Mouse (Mus musculus) central nervous system, embryonic 11.5 days (tissue): ENCODE results near the gene Ifna14. TPM values are rescaled to one million over a fixed set of nuclear protein-coding genes. Genes with fewer than 3 reads are reported as not detected.

ENCODE experiments used
- polyA plus RNA-seq: library from polyadenylated mRNA; depleted of rRNA; stranded (reverse); fragments of >200 nt; gene quantifications from 2 replicates; pipeline ENCODE4 v1.2.3, GENCODE M21; 2012; rRNA removed

Ifna14 gene
- not detected in 2 replicates for polyA plus RNA-seq

DNA sequence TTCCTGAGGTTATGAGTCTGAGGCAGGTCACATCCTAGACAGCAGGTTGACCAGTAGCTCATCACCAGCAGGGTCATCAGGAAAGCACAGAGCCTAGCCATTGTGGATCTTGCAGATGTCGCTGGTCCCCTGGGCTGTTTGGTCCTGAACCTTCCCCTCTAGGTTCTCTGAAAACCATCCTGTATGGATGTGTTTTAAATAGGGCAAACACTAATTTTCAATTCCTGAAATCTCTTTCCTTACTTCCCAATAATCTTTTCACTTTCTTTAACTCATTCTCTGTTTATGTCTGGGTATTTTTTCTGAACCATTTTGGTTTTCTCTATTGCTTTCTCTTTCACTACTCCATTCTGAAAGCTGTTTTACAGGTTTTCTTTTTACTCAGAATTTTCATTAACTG, at the start of gene Ifna14:
Gene Ifna14, minus strand, starts transcription at position 101 of the 400 bp plus-strand sequence.

DNA sequence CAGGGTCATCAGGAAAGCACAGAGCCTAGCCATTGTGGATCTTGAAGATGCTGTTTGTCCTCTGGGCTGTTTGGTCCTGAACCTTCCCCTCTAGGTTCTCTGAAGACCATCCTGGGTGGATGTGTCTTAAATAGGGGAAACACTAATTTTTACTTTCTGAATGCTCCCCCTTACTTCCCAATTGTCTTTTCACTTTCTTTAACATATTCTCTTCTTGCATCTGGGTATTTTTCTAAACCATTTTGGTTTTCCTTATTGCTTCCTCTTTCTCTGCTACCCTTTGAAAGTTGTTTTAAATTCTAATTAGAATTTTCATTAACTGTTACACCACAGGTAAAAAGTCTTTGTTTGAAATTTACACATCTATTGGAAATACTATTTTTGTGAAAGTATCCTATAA, 31.7 kb upstream of the Ifna14 start, which contains the start of gene Ifna12:
Gene Ifna12, minus strand, starts transcription at position 101 of the 400 bp plus-strand sequence.

DNA sequence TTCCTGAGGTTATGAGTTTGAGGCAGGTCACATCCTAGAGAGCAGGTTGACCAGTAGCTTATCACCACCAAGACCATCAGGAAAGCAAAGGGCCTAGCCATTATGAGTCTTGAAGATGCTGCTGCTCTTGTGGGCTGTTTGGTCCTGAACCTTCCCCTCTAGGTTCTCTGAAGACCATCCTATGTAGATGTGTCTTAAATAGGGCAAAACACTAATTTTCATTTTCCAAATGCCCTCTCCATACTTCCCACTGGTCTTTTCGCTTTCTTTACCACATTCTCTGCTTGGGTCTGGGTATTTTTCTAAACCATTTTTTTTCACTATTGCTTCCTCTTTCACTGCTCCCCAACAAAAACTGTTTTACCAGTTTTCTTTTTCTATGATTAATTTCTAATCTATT, 20.7 kb upstream of the Ifna14 start, which contains the start of gene Ifna9:
Gene Ifna9, minus strand, starts transcription at position 101 of the 400 bp plus-strand sequence.

DNA sequence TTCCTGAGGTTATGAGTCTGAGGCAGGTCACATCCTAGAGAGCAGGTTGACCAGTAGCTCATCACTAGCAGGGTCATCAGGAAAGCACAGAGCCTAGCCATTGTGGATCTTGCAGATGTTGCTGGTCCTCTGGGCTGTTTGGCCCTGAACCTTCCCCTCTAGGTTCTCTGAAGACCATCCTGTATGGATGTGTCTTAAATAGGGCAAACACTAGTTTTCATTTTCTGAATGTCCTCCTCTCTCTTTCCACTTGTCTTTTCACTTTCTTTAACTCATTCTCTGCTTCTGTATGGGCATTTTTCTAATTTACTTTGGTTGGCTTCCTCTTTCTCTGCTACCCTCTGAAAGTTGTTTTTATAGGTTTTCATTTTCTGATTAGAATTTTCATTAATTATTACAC, 13.5 kb downstream of the Ifna14 start, which contains the start of gene Ifna15:
Gene Ifna15, minus strand, starts transcription at position 101 of the 400 bp plus-strand sequence.

DNA sequence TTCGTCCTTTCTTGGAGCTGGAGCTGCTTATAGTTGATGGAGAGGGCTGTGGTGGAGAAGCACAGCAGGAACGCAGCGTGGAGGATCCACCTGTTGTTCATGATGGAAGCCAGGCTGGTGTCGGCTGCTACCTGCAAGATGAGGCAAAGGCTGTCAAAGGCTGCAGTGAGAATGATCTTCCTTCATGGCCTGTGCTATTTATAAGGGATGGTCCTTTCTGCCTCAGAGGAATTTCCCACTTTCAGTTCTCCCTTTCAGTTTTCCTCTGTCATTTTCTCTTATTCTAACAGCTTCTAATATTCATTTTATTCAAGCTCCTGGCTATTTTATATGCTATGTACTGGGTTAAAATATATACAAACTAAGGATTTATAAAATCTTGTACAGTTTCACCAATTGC, 48.9 kb downstream of the Ifna14 start, which contains the start of gene Ifnb1:
Gene Ifnb1, minus strand, starts transcription at position 101 of the 400 bp plus-strand sequence.

Other genes starting within 250 kb of the Ifna14 start
- gene Hacd4, start 132.9 kb downstream of the Ifna14 start, polyA plus RNA-seq, result 1.3 and 2.3 TPM in 2 replicates
- not detected in 2 replicates for gene Ifnb1, start 49.0 kb downstream of the Ifna14 start, polyA plus RNA-seq
- not detected in 2 replicates for gene Ifna15, start 13.6 kb downstream of the Ifna14 start, polyA plus RNA-seq
- not detected in 2 replicates for gene Ifna9, start 20.6 kb upstream of the Ifna14 start, polyA plus RNA-seq
- not detected in 2 replicates for gene Ifna12, start 31.6 kb upstream of the Ifna14 start, polyA plus RNA-seq
- not detected in 2 replicates for gene C87499, start 62.6 kb upstream of the Ifna14 start, polyA plus RNA-seq
- not detected in 2 replicates for gene Ifna13, start 72.7 kb upstream of the Ifna14 start, polyA plus RNA-seq
- gene Ifna16, start 105.1 kb upstream of the Ifna14 start, polyA plus RNA-seq, result not detected in 2 replicates
- not detected in 2 replicates for gene Ifna2, start 112.1 kb upstream of the Ifna14 start, polyA plus RNA-seq
- 0.06 TPM in 2 replicates for gene Ifnab, start 119.6 kb upstream of the Ifna14 start, polyA plus RNA-seq
- 0.11 and 0.25 TPM in 2 replicates for gene Gm26566, start 150.0 kb upstream of the Ifna14 start, polyA plus RNA-seq
- 46.1 and 65.0 TPM in 2 replicates for gene Klhl9, start 150.7 kb upstream of the Ifna14 start, polyA plus RNA-seq
- gene Gm13271, start 183.1 kb upstream of the Ifna14 start, polyA plus RNA-seq, result not detected in 2 replicates
- 0.05 and 0.10 TPM in 2 replicates for gene Gm13283, start 188.3 kb upstream of the Ifna14 start, polyA plus RNA-seq
- gene Gm13290, start 202.0 kb upstream of the Ifna14 start, polyA plus RNA-seq, result not detected in 2 replicates
- gene Gm13289, start 205.1 kb upstream of the Ifna14 start, polyA plus RNA-seq, result not detected in 2 replicates
- not detected in 2 replicates for gene Gm13272, start 208.1 kb upstream of the Ifna14 start, polyA plus RNA-seq
- 0.05 and 0.10 TPM in 2 replicates for gene Ifnz, start 210.3 kb upstream of the Ifna14 start, polyA plus RNA-seq
- not detected in 2 replicates for gene Gm13276, start 213.9 kb upstream of the Ifna14 start, polyA plus RNA-seq
- gene Gm13277, start 216.8 kb upstream of the Ifna14 start, polyA plus RNA-seq, result not detected in 2 replicates
- not detected in 2 replicates for gene Gm13278, start 219.8 kb upstream of the Ifna14 start, polyA plus RNA-seq
- gene Gm13275, start 222.7 kb upstream of the Ifna14 start, polyA plus RNA-seq, result 0.12 TPM in 1 of 2 replicates, not detected in the other
- not detected in 2 replicates for gene Gm13279, start 225.6 kb upstream of the Ifna14 start, polyA plus RNA-seq
- gene Gm13285, start 227.9 kb upstream of the Ifna14 start, polyA plus RNA-seq, result not detected in 2 replicates
- gene Gm13287, start 231.5 kb upstream of the Ifna14 start, polyA plus RNA-seq, result 0.12 TPM in 1 of 2 replicates, not detected in the other
- 0.01 and 0.02 TPM in 2 replicates for gene Gm13288, start 233.7 kb upstream of the Ifna14 start, polyA plus RNA-seq
- gene Ifna7, start 244.4 kb upstream of the Ifna14 start, polyA plus RNA-seq, result not detected in 2 replicates
- gene Ifna11, start 248.2 kb upstream of the Ifna14 start, polyA plus RNA-seq, result not detected in 2 replicates